Mouse (Mus musculus) erythroblast, adult 5-6 weeks (primary cell): ENCODE measurements around the gene Dlk2. TPM values are rescaled to one million over a fixed set of nuclear protein-coding genes. Genes with fewer than 3 reads are reported as not detected.

ENCODE experiments used
- ATAC-seq: replicated peaks from 2 replicates; pipeline ENCODE4 v1.8.0; 2016; ENCODE audit warnings: moderate number of reproducible peaks, mild to moderate bottlenecking, moderate TSS enrichment, inconsistent platforms; ENCODE audit not compliant: poor library complexity, low FRiP score, severe bottlenecking
- total RNA-seq, 2 experiments: library from RNA; stranded (forward) in 1 of 2; stranded (reverse) in 1 of 2; fragments of 150-400 nt in 1 of 2; fragments of 200-764, 138-1000 nt in 1 of 2; gene quantifications; 2 replicates each; pipeline versions ENCODE4 v1.2.3 to v1.2.4; 2015 to 2017; ENCODE audit warnings: low replicate concordance in 2 of 2

Gene Dlk2
- total RNA-seq, 2 experiments from 2014 or later: not detected

- no peak for ATAC-seq
Measured at GRCm38 (mm10) chr17:46272058-46272457, 25.2 kb upstream of the Dlk2 start.

DNA sequence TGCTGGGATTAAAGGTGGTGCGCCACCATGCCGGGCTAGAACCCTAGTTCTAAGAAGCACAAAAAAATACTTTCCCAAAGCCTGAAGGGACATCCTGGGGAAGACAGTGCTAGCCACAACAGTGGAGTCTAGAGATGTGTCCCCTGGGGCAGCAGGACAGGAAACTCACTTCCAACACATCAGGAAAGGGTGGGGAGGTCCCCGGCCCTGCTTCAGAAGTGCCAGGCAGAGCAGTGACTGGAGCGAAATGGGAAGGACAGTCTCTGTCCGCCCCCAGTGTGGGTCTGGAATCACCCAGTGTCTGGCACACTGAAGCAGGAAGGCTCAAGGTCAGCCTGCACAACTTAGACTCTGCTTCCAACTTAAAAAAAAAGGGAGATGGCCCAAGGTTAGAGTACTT lies 24.5 kb upstream of the Dlk2 start:
- no peak for ATAC-seq

DNA sequence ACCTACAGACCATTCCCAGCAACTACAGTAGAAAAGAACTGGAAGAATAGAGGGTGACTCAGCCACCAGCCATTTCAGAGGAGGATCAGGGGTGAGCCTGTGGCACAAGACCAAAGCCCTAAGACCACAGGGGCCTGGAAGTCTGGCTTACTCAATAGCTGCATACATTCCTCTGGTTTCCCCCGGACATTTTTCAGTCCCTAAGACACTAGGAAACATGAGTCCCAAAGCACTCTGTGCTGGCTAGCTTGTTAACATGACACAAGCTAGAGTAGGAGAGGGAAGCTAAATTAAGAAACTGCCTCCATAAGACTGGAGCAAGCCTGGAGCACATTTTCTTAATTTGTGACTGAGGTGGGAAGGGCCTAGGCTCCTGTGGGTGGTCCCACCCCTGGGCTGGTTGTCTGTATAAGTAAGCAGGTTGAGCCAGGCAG lies 23.4 kb upstream of the Dlk2 start:
- no peak for ATAC-seq

GRCm38 (mm10) chr17:46274465-46274864 lies 22.8 kb upstream of the Dlk2 start:
- ATAC-seq: no peak

DNA sequence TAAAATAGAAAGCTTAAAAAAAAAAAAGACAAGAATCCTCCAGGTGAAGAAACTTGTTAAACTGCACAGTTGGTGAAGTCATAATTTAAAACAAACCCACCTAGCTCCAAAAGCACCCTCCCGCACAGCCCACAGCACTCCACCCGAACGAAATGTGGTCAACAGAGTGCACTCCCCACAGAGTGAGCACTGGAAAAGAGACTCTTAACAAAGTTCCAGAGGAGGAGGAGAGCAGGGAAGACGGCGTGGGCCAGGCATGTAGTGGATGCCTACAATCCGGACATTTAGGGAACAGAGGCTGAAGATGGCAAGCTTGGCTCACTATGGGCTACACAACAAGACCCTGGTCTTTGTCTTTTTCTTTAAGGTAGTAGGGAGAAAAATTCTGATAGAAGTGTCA lies 22.2 kb upstream of the Dlk2 start:
- no peak for ATAC-seq

GRCm38 (mm10) chr17:46275506-46275905 lies 21.7 kb upstream of the Dlk2 start:
- no peak for ATAC-seq

GRCm38 (mm10) chr17:46277586-46277985 lies 19.6 kb upstream of the Dlk2 start:
- ATAC-seq: no peak

GRCm38 (mm10) chr17:46278011-46278765 lies 19.0 kb upstream of the Dlk2 start:
- no peak for ATAC-seq

GRCm38 (mm10) chr17:46282483-46283123 lies 14.6 kb upstream of the Dlk2 start, which contains the start of gene Tjap1:
Gene Tjap1 (minus strand): TSS chr17:46283026.
- ATAC-seq: peak; percentile 93

- no peak for ATAC-seq
Measured at GRCm38 (mm10) chr17:46283140-46283539, 14.1 kb upstream of the Dlk2 start.

DNA sequence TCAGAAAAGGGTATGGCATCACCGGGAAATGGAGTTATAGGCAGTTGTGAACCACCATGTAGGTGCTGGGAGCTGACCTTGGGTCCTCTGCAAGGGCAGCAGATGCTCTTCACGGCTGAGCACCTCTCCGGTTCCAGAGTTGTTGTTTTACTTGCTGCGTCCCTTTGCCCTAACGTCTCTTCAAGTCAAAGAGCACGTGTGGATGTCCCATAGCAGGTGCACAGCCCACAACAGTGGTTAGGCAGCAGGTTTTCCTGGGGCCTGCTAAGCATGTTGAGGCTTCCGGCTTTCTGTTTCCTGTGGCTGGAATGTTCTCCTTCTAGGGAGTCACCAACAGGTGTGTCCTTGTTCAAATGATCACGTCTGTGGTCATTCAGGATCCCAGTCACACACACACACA lies 13.3 kb upstream of the Dlk2 start:
- no peak for ATAC-seq

- ATAC-seq: no peak
Measured at GRCm38 (mm10) chr17:46284653-46285052, 12.6 kb upstream of the Dlk2 start.

DNA sequence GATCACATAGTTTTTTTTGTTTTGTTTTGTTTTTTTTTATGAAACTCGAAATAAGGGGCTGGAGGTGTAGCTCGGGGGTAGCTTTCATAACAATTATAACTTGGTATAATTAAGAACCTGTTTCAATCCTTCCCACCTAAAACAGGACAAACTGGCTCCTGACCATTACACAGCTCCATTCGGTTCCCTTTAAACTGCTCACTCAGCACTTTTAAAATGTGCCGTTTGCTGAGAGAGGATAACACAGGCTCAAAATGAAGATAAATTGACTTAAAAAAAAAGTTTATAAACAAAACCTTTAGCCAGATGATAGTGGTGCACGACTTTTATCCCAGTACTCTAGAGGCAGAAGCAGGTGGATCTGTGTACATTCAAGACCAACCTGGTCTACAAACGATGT lies 11.8 kb upstream of the Dlk2 start:
- ATAC-seq: no peak

- no peak for ATAC-seq
Measured at GRCm38 (mm10) chr17:46287678-46288095, 9.5 kb upstream of the Dlk2 start.

DNA sequence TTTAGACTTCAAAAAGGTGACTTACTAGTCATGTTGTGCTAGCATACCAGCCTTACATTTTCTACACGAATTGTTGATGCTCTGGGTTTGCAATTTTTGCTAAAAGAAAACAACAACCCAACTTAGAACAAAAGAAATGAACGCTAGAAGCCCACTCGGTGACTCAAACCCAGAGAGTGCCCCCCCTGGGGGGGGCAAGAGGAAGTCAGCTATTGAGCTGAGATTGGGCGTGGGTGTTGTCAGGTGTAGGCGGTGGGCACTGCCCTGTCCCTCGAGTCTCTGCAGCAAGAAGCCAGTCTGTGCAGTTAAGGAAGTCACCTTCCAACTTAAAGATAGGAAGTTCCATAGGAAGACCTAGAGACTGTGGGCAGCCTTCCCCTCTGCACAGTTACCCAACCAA lies 620 bp upstream of the Dlk2 start:
- no peak for ATAC-seq

GRCm38 (mm10) chr17:46297028-46297363 lies 225 bp upstream of the Dlk2 start:
- ATAC-seq: no peak

DNA sequence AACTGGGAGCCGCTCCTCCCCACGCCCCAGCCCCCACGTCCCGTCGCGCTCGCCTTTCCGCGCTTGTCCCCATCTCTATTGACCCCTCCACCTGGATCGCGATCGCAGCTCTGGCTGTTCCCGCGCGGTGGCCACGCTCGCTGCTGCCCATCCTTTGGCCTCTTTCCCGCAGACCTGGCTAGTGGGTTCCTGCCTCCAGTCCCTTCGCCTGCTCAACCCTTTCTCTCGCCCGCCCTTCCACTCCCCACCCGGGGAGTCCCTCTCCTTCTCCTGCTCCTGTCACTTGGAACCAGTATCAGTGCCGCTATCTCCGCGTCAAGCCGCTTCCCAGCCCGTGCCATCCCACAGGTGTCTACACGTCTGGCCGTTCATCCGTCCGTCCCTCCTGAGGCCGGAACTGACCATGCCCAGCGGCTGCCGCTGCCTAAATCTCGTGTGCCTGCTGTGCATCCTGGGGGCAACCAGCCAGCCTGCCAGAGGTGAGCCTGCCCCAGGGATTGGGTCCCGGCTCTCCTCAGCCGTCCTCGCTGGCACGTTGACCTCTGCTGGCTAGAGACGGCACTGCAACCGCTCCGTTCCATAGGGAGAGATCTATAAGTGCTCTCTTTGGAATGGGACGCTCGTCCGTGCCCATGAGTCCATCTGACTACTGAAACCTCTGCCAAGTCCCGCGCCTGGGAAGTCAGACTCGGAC lies 1.1 kb downstream of the Dlk2 start:
- ATAC-seq: peak; percentile 81

GRCm38 (mm10) chr17:46301892-46302291 lies 4.7 kb downstream of the Dlk2 start:
- no peak for ATAC-seq

DNA sequence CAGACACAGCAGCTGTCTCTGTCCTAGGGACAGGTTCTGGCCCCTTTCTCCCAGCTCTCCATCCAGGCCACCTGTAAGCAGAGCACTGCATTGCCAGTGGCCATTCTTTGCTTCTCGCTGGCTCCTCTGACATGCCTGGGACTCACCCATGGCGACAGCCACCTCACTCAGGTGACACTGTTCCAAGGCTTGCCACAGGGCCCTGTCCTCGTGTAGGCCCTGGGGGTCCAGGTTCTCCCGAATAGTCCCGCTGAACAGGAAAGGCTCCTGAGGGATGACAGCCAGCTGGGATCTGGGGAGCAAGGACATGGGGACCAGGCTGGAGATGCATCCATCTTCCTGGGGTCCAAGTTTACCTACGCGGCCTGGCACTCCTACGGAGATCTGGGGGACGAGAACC lies 7.0 kb downstream of the Dlk2 start:
- ATAC-seq: no peak

DNA sequence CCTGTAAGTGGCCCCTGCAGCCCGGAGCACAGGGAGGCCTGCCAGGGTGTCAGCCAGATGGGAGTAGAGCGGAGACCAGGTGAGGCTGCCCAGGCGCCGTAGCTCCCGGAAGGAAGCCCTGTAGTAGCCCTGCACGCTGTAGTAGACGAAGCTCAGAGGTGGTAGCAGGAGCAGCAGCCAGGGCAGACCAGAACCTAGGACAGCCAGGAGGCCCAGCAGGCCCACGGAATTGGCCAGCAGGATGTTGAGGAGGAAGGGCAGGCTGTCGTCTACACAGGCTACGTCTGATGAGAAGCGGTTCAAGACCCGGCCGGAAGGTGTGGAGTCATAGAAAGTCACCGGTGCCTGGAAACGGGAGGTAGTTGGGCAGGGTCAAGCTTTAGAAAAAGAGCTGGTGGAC lies 9.7 kb downstream of the Dlk2 start:
- ATAC-seq: no peak

- no peak for ATAC-seq
Measured at GRCm38 (mm10) chr17:46309835-46310234, 12.6 kb downstream of the Dlk2 start.
